Mouse (Mus musculus): ENCODE measurements at regions not wholly inside any gene's neighbourhood (a gene's known extent, or its start where the extent isn't known, plus 50 kb on each side); places are given as distances from the start of the nearest gene placed in this dataset.

GRCm38 (mm10) chr7:54458386-54458785 is 376.9 kb upstream of the Luzp2 start:
- peak in 1 of 2 experiments; percentile 4 for DNase-seq (ENCODE audit: low spot score in 2 of 2)

DNA sequence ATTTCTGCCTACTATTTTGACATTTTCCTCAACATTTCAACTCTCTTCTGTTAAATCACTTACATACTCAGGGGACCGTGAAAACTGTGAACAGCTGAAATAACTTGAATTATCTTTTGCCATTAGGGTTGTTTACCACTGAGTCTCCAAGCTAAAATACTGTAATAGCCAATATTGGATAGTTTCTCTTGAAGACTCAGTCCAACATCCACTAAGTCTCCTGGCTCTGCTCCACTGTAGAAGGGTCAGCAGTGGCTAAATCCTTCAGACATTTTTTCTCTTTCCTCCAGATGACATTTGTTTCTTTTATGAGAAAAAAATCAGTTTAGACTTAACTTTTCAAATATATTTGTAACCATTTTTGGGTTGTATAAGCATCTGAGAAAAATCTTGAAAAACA is 344.0 kb upstream of the Luzp2 start:
- no peak for DNase-seq (ENCODE audit: low spot score in 2 of 2)

DNA sequence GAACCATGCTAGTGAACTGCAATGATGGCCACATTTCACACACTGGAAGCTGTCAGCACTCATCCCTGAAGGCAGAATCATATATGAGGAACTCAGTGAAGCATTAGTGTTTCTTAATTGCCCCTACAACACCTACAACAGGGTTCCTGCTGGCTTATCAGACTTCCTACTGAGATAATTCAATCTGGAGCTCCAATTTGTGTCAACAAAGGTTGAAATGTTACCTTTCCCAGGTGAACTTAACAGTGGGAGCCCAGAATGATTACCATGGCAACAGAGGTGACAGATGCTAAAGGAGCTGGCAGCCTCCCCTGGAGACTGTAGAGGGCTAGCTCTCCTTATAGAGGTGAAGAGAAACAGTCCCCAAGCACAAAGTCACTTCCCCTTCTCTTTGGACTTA is 330.1 kb upstream of the Luzp2 start:
- no peak for DNase-seq (ENCODE audit: low spot score in 2 of 2)

- DNase-seq (ENCODE audit: low spot score in 2 of 2): no peak
These were observed 328.3 kb upstream of the Luzp2 start for GRCm38 (mm10) chr7:54507006-54507405.

GRCm38 (mm10) chr7:54535693-54536092 is 299.6 kb upstream of the Luzp2 start:
- DNase-seq (ENCODE audit: low spot score in 2 of 2): no peak

- DNase-seq (ENCODE audit: low spot score in 2 of 2): no peak
These were observed 277.9 kb upstream of the Luzp2 start for GRCm38 (mm10) chr7:54557436-54557835.

GRCm38 (mm10) chr7:54565569-54566179 is 269.6 kb upstream of the Luzp2 start:
- no peak for DNase-seq (ENCODE audit: low spot score in 2 of 2)

DNA sequence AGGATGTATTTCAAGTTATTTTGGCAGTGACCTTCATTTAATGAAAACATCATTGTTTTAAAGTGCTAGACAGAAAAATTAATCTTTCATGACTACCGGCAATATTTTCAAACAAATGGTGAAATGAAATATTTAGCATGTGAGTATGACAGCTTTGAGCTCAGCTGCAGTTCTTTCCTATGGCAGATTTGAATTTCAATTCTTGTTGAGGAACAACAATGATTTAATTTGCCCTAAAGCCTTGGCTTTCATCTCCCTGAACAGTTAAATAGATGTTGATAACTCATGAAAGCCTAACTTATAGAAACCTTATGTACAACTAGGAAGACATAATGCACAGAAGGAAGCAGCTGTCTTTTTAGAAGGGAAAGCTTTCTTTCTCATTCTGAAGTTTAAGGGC is 235.5 kb upstream of the Luzp2 start:
- DNase-seq (ENCODE audit: low spot score in 2 of 2): no peak

- no peak for DNase-seq (ENCODE audit: low spot score in 2 of 2)
These were observed 212.9 kb upstream of the Luzp2 start for GRCm38 (mm10) chr7:54622436-54622835.

GRCm38 (mm10) chr7:54633930-54634329 is 201.4 kb upstream of the Luzp2 start:
- DNase-seq (ENCODE audit: low spot score in 2 of 2): no peak

DNA sequence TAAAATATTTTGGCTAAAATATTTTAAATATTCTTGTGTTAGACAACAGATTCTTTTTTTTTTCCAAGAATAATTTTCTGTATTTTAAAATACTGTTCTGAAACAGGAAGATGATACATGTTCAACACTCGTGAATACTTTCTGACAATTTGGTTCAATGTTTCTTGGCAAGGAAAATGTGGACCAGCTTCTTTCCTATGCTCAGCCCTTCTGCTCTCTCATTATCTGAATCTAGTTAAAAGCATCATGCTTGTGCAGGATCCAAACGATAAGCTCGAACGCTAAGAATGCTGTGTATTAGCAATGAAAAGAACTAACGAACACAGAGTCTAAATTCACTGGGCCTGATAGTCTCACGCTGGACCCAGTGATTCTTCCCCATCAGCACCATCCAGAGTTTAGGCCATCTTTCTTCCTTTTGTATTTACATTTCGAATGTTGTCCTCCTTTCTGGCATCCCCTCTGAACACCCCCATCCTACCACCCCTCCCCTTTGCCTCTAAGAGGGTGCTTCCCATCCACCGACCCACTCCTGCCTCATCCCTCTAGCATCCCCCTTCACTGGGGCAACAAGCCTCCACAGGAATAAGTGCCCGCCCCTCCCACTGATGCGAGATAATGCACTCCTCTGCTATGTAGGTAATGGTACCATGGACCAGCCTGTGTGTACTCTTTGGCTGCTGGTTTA is 200.8 kb upstream of the Luzp2 start:
- no peak for DNase-seq (ENCODE audit: low spot score in 2 of 2)

GRCm38 (mm10) chr7:54645314-54645713 is 190.0 kb upstream of the Luzp2 start:
- DNase-seq (ENCODE audit: low spot score in 2 of 2): no peak

DNA sequence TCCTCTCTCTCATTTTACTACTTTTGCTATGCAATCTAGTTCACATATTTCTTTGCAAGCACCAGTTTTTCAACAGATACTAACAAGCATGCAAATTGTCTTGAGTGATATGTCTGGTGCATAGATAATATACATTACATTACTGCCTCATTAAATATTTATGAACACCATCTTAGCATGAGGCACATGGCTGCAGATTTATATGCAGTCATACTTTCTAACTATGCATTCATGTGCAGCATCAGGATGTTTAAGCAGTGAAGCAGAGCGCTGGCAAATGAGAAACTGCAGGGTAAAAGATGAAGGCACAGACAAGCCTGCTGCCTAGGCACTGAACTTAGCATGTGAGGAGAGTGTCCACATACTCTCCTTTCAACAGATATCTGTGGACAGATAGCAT is 186.3 kb upstream of the Luzp2 start:
- no peak for DNase-seq (ENCODE audit: low spot score in 2 of 2)
